Mouse (Mus musculus): ENCODE results near the gene Sapcd1.

- no peak for TF ChIP-seq POLR2A (IDR thresholded peaks at IDR 0.05; ENCODE audit: low read depth, low read length)
- no peak for TF ChIP-seq EP300 (IDR thresholded peaks at IDR 0.05; ENCODE audit: low read length)
- TF ChIP-seq CTCF (conservative IDR thresholded peaks at IDR 0.05 in 1 of 2, IDR thresholded peaks at IDR 0.05 in 1 of 2; ENCODE audit: low read depth in 2 of 2, low read length in 2 of 2): no peak
Observed at GRCm38 (mm10) chr17:35026206-35026605, 1.6 kb downstream of the Sapcd1 start.
